27 mouse cellular contexts compared by ENCODE assay signal in the genomic region with DNA sequence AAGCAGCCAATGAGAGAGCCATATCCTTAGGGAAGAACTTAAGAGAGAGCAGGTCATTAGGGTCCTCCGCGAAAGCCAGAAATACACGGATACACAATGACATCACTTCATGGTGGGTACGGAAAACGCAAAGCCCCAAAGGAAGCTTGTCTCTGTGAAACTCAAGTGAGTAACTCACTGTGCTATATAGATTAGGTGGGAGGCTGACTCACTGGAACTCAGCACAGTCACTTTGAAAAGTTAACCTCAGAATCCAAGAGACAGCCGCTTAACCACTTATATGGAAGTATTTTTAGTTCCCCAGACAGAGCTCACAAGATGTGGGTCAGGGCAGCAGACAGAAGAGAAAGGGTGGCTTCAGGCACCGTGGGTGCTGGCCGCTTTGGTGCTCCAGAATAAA.
A peak's percentile ranks its signal among the peaks of the same experiment; 100 is the strongest.
DNase-seq lines count a peak whose midpoint lies in the region; ATAC-seq and TF ChIP-seq lines count a peak whose summit lies in the region.
"Had no signal": no experiment of that assay in that cellular context is flagged by ENCODE, and none has a peak within 500 bp of the region (broad histone marks: within the 10 kb centered on the region; RNA-seq: fewer than 3 reads in every experiment).

No protein-coding gene starts in this region.

- ATAC-seq in heart, postnatal 0 days (ENCODE audit: insufficient read depth, low read depth) = 0 out of 2 replicates have a peak, but pooled peaks have one; percentile 36
- no peak for ATAC-seq in heart, embryonic 11.5 days (replicated peaks; ENCODE audit: insufficient number of reproducible peaks, low FRiP score, low TSS enrichment)
- ATAC-seq in common myeloid progenitor, adult 5-6 weeks (replicated peaks; ENCODE audit: low read depth, poor library complexity, severe bottlenecking) = 0 out of 2 replicates have a peak, but pooled peaks have one; percentile 15
- ATAC-seq in forebrain, embryonic 15.5 days (replicated peaks) = no peak
- ATAC-seq: inflammation-experienced regulatory T-cells, adult 6 months; liver, embryonic 12.5 days; midbrain, embryonic 15.5 days; Patski had no signal

- no peaks in the 10 kb centered on the region for H3K4me1 ChIP-seq in heart, postnatal 0 days (ENCODE audit: control insufficient read depth, insufficient read depth)
- H3K4me1 ChIP-seq in heart, embryonic 11.5 days (ENCODE audit: control insufficient read depth, insufficient read depth, low read length) = no peaks in the 10 kb centered on the region
- H3K4me1 ChIP-seq in forebrain, embryonic 15.5 days = peaks cover 13% of the 10 kb centered on the region
- H3K4me1 ChIP-seq: liver, embryonic 12.5 days; midbrain, embryonic 15.5 days had no signal

- no peak overlapping the region for H3K9ac ChIP-seq in heart, postnatal 0 days (replicated peaks; ENCODE audit: low read depth, low read length)
- H3K9ac ChIP-seq in heart, embryonic 11.5 days (ENCODE audit: low read depth, low read length) = no peak overlapping the region
- H3K9ac ChIP-seq in forebrain, embryonic 15.5 days (replicated peaks) = no peak overlapping the region
- H3K9ac ChIP-seq: embryonic facial prominence, embryonic 15.5 days; heart, embryonic 15.5 days; hindbrain, embryonic 14.5 days; liver, embryonic 12.5 days; midbrain, embryonic 15.5 days had no signal

- no peak overlapping the region for H3K4me2 ChIP-seq in heart, postnatal 0 days (ENCODE audit: low read depth, low read length)
- no peak overlapping the region for H3K4me2 ChIP-seq in heart, embryonic 11.5 days
- no peak overlapping the region for H3K4me2 ChIP-seq in forebrain, embryonic 15.5 days (replicated peaks)
- H3K4me2 ChIP-seq: embryonic facial prominence, embryonic 15.5 days; heart, embryonic 15.5 days; hindbrain, embryonic 14.5 days; liver, embryonic 12.5 days; midbrain, embryonic 15.5 days had no signal

- no peak for TF ChIP-seq CTCF in heart, postnatal 0 days (IDR thresholded peaks at IDR 0.05; ENCODE audit: low read depth)

- no peak for DNase-seq in heart, postnatal 0 days (ENCODE audit: low spot score)
- DNase-seq in right cerebral cortex, adult 18-20 months = peak; percentile 28
- no peak for DNase-seq in right cerebral cortex, adult 2 months (ENCODE audit: low spot score in 2 of 2)
- DNase-seq in cerebellum, adult 9-11 months = no peak
- DNase-seq: adrenal gland, postnatal 10 days; cerebellum, adult 11 months; cerebellum, adult 9-10 months; heart, postnatal 4 days; kidney, adult 11 months; kidney, postnatal 14 days; left cerebral cortex, postnatal 4 days; lung, adult 18-20 months; thymus, postnatal 4 days had no signal

- H3K36me3 ChIP-seq in heart, postnatal 0 days (replicated peaks; ENCODE audit: control insufficient read depth, insufficient read depth, low read length) = no peaks in the 10 kb centered on the region
- no peaks in the 10 kb centered on the region for H3K36me3 ChIP-seq in heart, embryonic 11.5 days (ENCODE audit: control insufficient read depth, insufficient read depth, low read length)
- H3K36me3 ChIP-seq in forebrain, embryonic 15.5 days = no peaks in the 10 kb centered on the region
- H3K36me3 ChIP-seq: embryonic facial prominence, embryonic 10.5 days; embryonic facial prominence, embryonic 15.5 days; heart, embryonic 15.5 days; liver, embryonic 12.5 days; midbrain, embryonic 10.5 days; midbrain, embryonic 15.5 days had no signal

- H3K4me3 ChIP-seq in heart, postnatal 0 days (ENCODE audit: low read depth, low read length) = no peak overlapping the region
- no peak overlapping the region for H3K4me3 ChIP-seq in heart, embryonic 11.5 days (ENCODE audit: low read depth, low read length)
- no peak overlapping the region for H3K4me3 ChIP-seq in forebrain, embryonic 15.5 days
- H3K4me3 ChIP-seq: embryonic facial prominence, embryonic 10.5 days; embryonic facial prominence, embryonic 15.5 days; heart, embryonic 15.5 days; liver, embryonic 12.5 days; midbrain, embryonic 10.5 days; midbrain, embryonic 15.5 days had no signal

- no peak for TF ChIP-seq EP300 in heart, postnatal 0 days (IDR thresholded peaks at IDR 0.05; ENCODE audit: low read depth)

- H3K9me3 ChIP-seq in heart, postnatal 0 days (replicated peaks; ENCODE audit: control insufficient read depth, low read length) = no peaks in the 10 kb centered on the region
- H3K9me3 ChIP-seq in heart, embryonic 11.5 days (replicated peaks; ENCODE audit: control insufficient read depth, low read length) = no peaks in the 10 kb centered on the region
- H3K9me3 ChIP-seq in forebrain, embryonic 15.5 days = no peaks in the 10 kb centered on the region
- H3K9me3 ChIP-seq: embryonic facial prominence, embryonic 10.5 days; heart, embryonic 15.5 days; midbrain, embryonic 15.5 days had no signal

- no peaks in the 10 kb centered on the region for H3K27me3 ChIP-seq in heart, postnatal 0 days (ENCODE audit: control insufficient read depth, insufficient read depth, low read length)
- no peaks in the 10 kb centered on the region for H3K27me3 ChIP-seq in heart, embryonic 11.5 days (ENCODE audit: control insufficient read depth, insufficient read depth, low read length)
- no peaks in the 10 kb centered on the region for H3K27me3 ChIP-seq in forebrain, embryonic 15.5 days
- H3K27me3 ChIP-seq: CH12.LX; embryonic facial prominence, embryonic 15.5 days; heart, embryonic 15.5 days; liver, embryonic 12.5 days; midbrain, embryonic 15.5 days; Patski had no signal

- 49% methylated on average over 8 of the region's 8 CpGs for WGBS in heart, postnatal 0 days
- WGBS in heart, embryonic 11.5 days (ENCODE audit: insufficient replicate concordance) = 79% methylated on average over 8 of the region's 8 CpGs
- WGBS in forebrain, embryonic 15.5 days = 83% methylated on average over 8 of the region's 8 CpGs

- no peak overlapping the region; the same call in 1 of the 2 replicates for H3K27ac ChIP-seq in heart, postnatal 0 days (ENCODE audit: low read depth)
- no peak overlapping the region for H3K27ac ChIP-seq in heart, embryonic 11.5 days (ENCODE audit: low read depth, low read length)
- H3K27ac ChIP-seq in forebrain, embryonic 15.5 days (replicated peaks) = no peak overlapping the region
- H3K27ac ChIP-seq: embryonic facial prominence, embryonic 10.5 days; embryonic facial prominence, embryonic 15.5 days; heart, embryonic 15.5 days; hindbrain, embryonic 14.5 days; liver, embryonic 12.5 days; macrophage; midbrain, embryonic 10.5 days; midbrain, embryonic 15.5 days had no signal

Comparison
In these comparisons a context has a peak if more than half of its experiments do, and no peak if none do; other contexts are left out.
1. ATAC-seq: peak in heart, postnatal 0 days (single experiment) and common myeloid progenitor, adult 5-6 weeks (single experiment); none in heart, embryonic 11.5 days (single experiment) and forebrain, embryonic 15.5 days (single experiment).